Mouse (Mus musculus) embryonic facial prominence, embryonic 15.5 days (tissue): ENCODE data around the gene Igfbp6. TPM values are rescaled to one million over a fixed set of nuclear protein-coding genes. Genes with fewer than 3 reads are reported as not detected.

Source experiments
- ATAC-seq: fragments of 200-750 bp; cut with Nextera tagmentation; 2 replicates; pipeline ENCODE4 v1.8.0; 2017; ENCODE audit warnings: low read depth, moderate TSS enrichment; ENCODE audit not compliant: insufficient number of reproducible peaks, low FRiP score, low TSS enrichment
- H3K27ac ChIP-seq: fragments of 300-500 bp; sonication (generic); replicated peaks from 2 replicates; pipeline ENCODE4 v1.5.1; 2015; ENCODE audit warnings: mild to moderate bottlenecking, inconsistent platforms
- H3K27me3 ChIP-seq: fragments of 300-500 bp; sonication (generic); 2 replicates; pipeline ENCODE4 v1.6.1; 2015; ENCODE audit warnings: inconsistent platforms
- H3K36me3 ChIP-seq: fragments of 300-500 bp; sonication (generic); 2 replicates; pipeline ENCODE4 v1.6.1; 2015; ENCODE audit warnings: mild to moderate bottlenecking, inconsistent platforms
- H3K4me1 ChIP-seq: fragments of 300-500 bp; sonication (generic); 2 replicates; pipeline ENCODE4 v1.6.1; 2015; ENCODE audit warnings: inconsistent platforms
- H3K4me2 ChIP-seq: fragments of 300-500 bp; sonication (generic); replicated peaks from 2 replicates; pipeline ENCODE4 v1.6.1; 2015; ENCODE audit warnings: mild to moderate bottlenecking, inconsistent platforms
- H3K4me3 ChIP-seq: fragments of 300-500 bp; sonication (generic); replicated peaks from 2 replicates; pipeline ENCODE4 v1.5.1; 2015; ENCODE audit warnings: mild to moderate bottlenecking, inconsistent platforms
- H3K9ac ChIP-seq: fragments of 300-500 bp; sonication (generic); 2 replicates; pipeline ENCODE4 v1.6.1; 2015; ENCODE audit warnings: inconsistent platforms
- H3K9me3 ChIP-seq: fragments of 300-500 bp; sonication (generic); replicated peaks from 2 replicates; pipeline ENCODE4 v1.6.1; 2016; ENCODE audit warnings: inconsistent platforms
- whole genome bisulfite sequencing: fragments of 180-500 bp; shearing (Covaris S2); methylation state at CpG from one replicate; pipeline ENCODE4 v1.1.7; 2015; 5-methylcytosine and 5-hydroxymethylcytosine counted together
- polyA plus RNA-seq: library from polyadenylated mRNA; unstranded; fragments of >200 nt; fragmentation: Nextera tagmentation; extraction: Ambion mirVana; gene quantifications from 2 replicates; pipeline ENCODE4 v1.2.1, GENCODE M21; 2015

Igfbp6 gene
- polyA plus RNA-seq, 1 experiment from 2014 or later = 8.3 TPM

DNA sequence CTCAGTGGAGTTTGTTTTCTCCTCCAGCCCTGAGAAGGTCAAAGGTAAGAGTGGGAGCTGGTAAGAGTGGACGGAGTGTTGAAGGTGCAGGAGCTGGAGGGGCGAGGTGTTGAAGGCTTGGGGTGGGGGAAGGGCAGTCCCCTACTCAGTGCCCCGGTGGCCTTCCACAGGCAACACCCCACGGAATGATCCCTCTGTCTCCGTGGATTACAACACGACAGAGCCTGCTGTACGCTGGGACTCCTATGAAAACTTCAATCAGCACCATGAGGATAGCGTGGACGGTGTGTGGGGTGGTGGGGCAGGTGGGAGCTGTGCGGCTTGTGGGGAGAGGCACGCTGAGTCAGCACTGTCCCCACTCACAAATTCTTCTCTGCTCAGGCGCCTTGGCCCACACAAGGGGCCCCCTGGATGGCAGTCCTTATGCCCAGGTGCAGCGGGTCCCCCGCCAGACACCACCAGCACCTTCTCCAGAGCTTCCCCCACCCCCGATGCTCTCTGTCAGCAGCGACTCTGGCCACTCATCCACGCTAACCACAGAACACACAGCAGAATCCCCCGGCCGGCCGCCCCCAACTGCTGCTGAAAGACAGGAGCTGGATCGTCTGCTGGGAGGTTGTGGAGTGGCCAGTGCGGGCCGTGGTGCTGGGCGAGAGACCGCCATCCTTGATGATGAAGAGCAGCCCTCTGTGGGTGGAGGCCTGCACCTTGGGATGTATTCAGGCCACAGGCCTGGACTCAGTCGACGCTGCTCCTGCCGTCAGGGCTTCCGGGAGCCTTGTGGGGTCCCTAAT lies 33.3 kb upstream of the Igfbp6 start:
- no peak overlapping the region for H3K4me3 ChIP-seq
- no peaks in the 10 kb centered on the region for H3K27me3 ChIP-seq
- no peak for ATAC-seq
- no peaks in the 10 kb centered on the region for H3K9me3 ChIP-seq
- peaks cover 43% of the 10 kb centered on the region for H3K4me1 ChIP-seq
- H3K4me2 ChIP-seq = no peak overlapping the region
- no peak overlapping the region for H3K9ac ChIP-seq
- 81% methylated on average over 29 of the region's 29 CpGs for WGBS
- no peak overlapping the region for H3K27ac ChIP-seq
- peaks cover 96% of the 10 kb centered on the region for H3K36me3 ChIP-seq

DNA sequence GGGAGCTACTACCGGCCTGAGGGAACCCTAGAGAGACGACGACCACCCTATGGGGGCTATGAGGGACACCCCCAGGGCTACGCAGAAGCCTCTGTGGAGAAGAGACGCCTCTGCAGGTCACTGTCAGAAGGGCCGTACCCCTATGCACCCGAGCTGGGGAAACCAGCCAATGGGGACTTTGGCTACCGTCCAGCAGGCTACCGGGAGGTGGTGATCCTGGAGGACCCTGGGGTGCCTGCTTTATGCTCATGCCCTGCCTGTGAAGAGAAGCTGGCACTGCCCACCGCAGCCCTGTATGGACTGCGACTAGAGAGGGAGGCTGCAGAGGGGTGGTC lies 32.7 kb upstream of the Igfbp6 start:
- Histone ChIP-seq H3K27me3 (no peaks in the 10 kb centered on the region), H3K9me3 (no peaks in the 10 kb centered on the region), H3K36me3 (peaks cover 97% of the 10 kb centered on the region), H3K4me2 (no peak overlapping the region), H3K9ac (no peak overlapping the region), H3K4me1 (peaks cover 42% of the 10 kb centered on the region), H3K4me3 (no peak overlapping the region), H3K27ac (no peak overlapping the region)
- 79% methylated on average over 11 of the region's 11 CpGs for WGBS
- ATAC-seq = no peak

DNA sequence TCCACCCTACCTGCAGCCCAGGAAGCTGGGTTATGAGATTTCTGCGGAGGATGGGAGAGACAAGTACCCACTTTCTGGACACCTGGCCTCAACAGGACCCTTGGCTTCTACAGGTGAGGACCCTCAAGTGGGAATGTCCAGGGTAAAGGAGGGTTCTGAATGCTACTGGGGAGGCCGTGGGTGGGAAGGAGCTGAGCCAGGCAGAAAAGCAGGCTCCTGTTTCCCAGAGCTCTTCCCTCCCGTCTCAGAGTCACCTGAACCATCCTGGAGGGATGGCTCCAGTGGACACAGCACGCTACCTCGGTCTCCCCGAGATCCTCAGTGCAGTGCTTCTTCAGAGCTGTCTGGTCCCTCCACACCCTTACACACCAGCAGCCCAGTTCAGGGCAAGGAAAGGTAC lies 32.0 kb upstream of the Igfbp6 start:
- no peaks in the 10 kb centered on the region for H3K9me3 ChIP-seq
- H3K4me2 ChIP-seq = no peak overlapping the region
- H3K4me1 ChIP-seq = peaks cover 42% of the 10 kb centered on the region
- no peak for ATAC-seq
- WGBS = 90% methylated on average over 6 of the region's 6 CpGs
- H3K36me3 ChIP-seq = peaks cover 97% of the 10 kb centered on the region
- no peak overlapping the region for H3K4me3 ChIP-seq
- H3K9ac ChIP-seq = no peak overlapping the region
- H3K27me3 ChIP-seq = no peaks in the 10 kb centered on the region
- no peak overlapping the region for H3K27ac ChIP-seq

DNA sequence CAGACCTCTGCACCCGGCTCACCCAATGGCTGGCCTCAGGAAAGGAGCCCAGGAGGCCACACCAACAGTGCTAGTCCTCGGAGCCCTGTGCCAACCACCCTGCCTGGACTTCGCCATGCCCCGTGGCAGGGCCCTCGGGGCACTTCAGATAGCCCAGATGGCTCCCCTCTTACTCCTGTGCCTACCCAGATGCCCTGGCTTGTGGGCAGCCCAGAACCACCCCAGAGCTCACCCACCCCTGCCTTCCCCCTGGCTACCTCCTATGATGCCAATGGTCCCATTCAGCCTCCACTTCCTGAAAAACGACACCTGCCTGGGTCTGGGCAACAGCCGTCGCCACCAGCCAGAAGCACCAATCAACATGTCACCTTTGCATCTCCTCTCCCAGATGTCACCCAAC lies 31.3 kb upstream of the Igfbp6 start:
- Histone ChIP-seq H3K36me3 (peaks cover 98% of the 10 kb centered on the region), H3K4me3 (no peak overlapping the region), H3K9ac (no peak overlapping the region), H3K27ac (no peak overlapping the region), H3K4me2 (no peak overlapping the region), H3K4me1 (peaks cover 43% of the 10 kb centered on the region), H3K27me3 (no peaks in the 10 kb centered on the region), H3K9me3 (no peaks in the 10 kb centered on the region)
- WGBS = 74% methylated on average over 8 of the region's 8 CpGs
- ATAC-seq = no peak

DNA sequence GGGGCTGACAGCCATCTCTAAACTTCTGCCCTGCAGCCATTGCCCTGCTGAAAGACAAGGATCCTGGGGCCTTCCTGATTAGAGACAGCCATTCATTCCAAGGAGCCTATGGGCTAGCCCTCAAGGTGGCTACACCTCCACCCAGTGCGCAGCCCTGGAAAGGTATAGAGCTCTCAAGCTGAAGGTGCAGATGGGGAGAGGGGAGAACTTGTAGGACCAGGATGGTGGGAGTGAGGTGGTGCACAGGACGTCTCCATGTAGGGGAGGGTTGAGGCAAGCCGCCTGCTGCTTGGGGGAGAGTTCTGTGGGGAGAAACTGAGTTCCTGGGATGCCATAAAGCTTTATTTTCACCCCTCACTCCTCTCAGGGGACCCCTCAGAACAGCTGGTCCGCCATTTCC lies 30.5 kb upstream of the Igfbp6 start:
- H3K27ac ChIP-seq = no peak overlapping the region
- 75% methylated on average over 4 of the region's 4 CpGs for WGBS
- H3K9ac ChIP-seq = no peak overlapping the region
- no peaks in the 10 kb centered on the region for H3K27me3 ChIP-seq
- H3K36me3 ChIP-seq = peaks cover 97% of the 10 kb centered on the region
- H3K4me1 ChIP-seq = peaks cover 42% of the 10 kb centered on the region
- H3K9me3 ChIP-seq = no peaks in the 10 kb centered on the region
- ATAC-seq = no peak
- no peak overlapping the region for H3K4me2 ChIP-seq
- no peak overlapping the region for H3K4me3 ChIP-seq

DNA sequence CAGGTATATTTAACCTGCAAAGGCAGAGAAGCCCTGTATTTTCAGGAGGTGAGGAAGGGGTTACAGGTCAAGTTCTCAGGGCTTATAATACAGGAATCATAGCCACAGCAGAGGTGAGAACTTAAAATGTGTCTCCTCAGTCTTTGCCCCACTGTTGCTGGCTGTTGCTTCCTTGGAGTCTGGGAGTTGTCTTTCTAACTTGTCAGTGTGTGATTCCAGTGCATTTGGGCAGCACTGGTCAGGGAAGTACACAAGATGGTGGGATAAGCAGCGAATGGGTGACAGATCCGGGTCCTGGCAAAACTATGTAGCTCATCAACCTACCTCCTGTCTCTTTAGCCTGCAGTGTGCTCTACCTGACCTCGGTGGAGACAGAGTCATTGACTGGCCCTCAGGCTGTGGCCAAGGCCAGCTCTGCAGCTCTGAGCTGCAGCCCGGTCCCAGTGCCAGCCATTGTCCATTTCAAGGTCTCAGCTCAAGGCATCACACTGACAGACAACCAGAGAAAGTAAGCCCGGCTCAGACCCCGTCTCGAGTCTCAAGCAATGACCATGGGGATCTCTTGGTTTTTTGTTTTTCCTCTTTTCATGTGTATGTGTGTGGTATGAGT lies 29.4 kb upstream of the Igfbp6 start:
- Histone ChIP-seq H3K36me3 (peaks cover 90% of the 10 kb centered on the region), H3K4me3 (no peak overlapping the region), H3K27me3 (no peaks in the 10 kb centered on the region), H3K4me2 (no peak overlapping the region), H3K4me1 (peaks cover 37% of the 10 kb centered on the region), H3K27ac (no peak overlapping the region), H3K9ac (no peak overlapping the region), H3K9me3 (no peaks in the 10 kb centered on the region)
- WGBS = 83% methylated on average over 7 of the region's 7 CpGs
- ATAC-seq = no peak

DNA sequence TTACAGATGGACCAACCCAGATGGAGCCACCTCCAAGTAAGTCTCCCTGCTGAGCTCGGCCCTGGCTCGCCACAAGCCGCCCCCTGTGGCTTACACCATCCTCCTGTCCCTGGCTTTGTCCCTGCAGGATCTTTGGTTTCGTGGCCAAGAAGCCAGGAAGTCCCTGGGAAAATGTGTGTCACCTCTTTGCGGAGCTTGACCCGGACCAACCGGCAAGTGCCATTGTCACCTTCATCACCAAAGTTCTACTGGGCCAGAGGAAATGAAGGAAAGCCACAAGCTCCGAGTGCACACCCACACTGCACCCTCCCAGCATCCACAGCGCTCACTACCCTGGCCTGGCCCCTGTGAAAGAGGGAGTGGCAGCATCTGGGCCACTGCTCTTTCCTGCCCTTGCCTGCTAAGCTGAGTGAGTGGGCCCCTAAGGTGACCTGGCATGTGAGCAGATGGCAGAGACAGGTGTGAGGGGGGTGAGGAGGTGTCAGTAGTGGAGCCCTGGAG lies 28.4 kb upstream of the Igfbp6 start:
- Histone ChIP-seq H3K4me3 (no peak overlapping the region), H3K27me3 (no peaks in the 10 kb centered on the region), H3K9ac (no peak overlapping the region), H3K4me1 (peaks cover 47% of the 10 kb centered on the region), H3K4me2 (no peak overlapping the region), H3K36me3 (peaks cover 83% of the 10 kb centered on the region), H3K9me3 (no peaks in the 10 kb centered on the region), H3K27ac (peak overlapping the region; percentile 60)
- no peak for ATAC-seq
- 74% methylated on average over 9 of the region's 9 CpGs for WGBS

DNA sequence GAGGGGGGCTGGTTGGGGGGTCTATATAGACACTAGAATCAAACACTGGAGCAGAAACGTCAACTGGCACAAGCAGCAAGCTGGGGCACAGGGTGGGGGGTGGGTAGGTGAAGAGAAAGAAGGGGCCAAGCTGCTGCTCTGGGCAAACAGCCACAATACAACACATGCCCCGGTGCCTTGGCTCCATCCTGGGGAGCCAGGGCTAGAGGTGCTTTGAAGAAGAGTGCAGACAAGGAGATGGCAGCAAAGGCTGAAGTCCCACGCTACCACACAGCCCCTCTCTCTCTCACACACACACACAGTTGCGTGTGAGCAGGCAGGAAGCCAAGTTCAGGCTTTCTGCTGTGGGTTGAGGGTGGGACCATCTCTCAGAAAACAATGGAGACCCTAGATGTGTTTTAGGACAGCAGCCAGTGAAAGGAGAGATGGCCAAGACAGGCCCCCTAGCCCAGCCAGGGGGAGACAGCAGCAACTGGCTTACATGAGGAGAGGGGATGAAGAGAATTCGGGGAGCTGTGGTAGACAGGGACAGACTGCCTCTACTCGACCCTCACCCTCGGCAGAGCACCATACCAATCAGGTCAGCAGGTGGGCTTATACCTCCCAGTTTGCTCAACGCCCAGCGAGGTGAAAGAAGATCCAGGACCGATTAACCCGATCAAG lies 27.3 kb upstream of the Igfbp6 start:
- 0 out of 2 replicates have a peak, but pooled peaks have one; percentile 37 for ATAC-seq
- Histone ChIP-seq H3K27me3 (no peaks in the 10 kb centered on the region), H3K4me3 (no peak overlapping the region), H3K9me3 (no peaks in the 10 kb centered on the region), H3K4me1 (peaks cover 54% of the 10 kb centered on the region), H3K9ac (no peak overlapping the region), H3K36me3 (peaks cover 79% of the 10 kb centered on the region), H3K4me2 (no peak overlapping the region), H3K27ac (peak overlapping the region; percentile 60)
- 57% methylated on average over 11 of the region's 11 CpGs for WGBS

DNA sequence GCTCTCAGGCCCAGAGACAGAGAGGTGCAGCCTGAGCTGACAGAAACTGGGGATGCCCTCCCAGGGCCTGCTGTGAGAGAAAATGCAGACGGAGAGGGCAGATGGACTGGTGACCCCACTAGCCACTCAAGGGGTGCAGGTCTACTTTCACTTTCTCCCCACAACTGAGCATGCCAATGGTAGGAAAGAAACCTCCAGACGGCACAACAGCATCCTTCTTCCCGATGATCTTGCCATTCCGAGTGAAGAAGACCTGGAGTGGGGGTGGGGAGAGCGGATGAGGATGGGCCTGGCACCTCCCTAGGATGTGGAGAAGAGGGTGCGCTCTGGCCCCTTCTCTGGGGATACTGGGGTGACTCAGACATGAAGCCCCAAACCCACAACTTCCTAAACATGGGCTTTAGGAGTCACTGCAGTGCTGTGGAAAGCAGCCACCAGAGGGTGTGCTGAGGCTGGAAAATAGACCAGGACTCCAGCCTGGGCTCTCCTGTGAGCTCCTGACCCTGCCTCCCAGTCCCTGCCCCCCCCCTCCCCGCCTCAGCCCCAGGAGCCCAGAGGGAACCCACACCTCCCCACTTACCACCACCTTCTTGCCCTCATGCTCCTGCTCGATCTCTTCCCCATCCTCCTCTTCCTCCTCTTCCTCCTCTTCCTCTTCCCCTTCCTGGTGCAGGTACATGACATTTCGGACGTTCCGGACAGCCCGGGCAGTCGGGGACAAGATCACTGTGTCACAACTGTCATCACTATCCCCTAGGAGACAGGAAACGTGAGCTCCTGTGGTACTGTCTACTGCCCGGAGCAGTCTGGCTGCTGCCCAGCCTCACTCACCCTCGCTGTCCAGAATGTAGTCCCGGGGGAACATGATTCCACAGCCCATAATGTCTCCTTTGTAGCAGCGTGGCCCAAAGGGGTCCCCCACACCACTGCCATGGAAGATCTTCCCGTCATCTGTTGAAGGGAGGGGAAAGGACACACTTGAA lies 26.4 kb upstream of the Igfbp6 start:
- ATAC-seq = 0 out of 2 replicates have a peak, but pooled peaks have one; percentile 18
- Histone ChIP-seq H3K4me2 (no peak overlapping the region), H3K9ac (no peak overlapping the region), H3K27ac (peak overlapping the region; percentile 60), H3K4me3 (no peak overlapping the region), H3K4me1 (peaks cover 57% of the 10 kb centered on the region), H3K9me3 (no peaks in the 10 kb centered on the region), H3K27me3 (no peaks in the 10 kb centered on the region), H3K36me3 (peaks cover 72% of the 10 kb centered on the region)
- WGBS = 58% methylated on average over 19 of the region's 19 CpGs

DNA sequence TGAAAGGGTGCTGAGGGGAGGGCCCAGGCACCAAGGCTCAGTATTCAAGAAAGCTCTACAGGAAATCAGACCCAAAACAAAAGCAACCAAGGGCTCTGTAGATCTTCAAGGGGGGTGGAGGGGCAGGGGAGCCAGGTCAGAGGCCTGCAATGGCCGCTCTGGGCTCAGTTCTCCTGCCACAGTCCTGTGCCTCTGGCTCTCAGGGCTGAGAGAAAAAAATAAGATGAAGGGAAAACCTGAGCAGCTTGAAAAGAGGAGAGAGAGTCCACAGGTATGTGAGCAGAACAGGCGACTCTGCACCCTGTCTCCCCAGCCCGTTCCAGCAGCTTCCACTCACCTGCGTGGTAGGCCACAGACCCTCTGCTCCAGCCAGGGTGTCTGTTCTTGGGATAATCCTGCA lies 25.6 kb upstream of the Igfbp6 start:
- Histone ChIP-seq H3K27ac (no peak overlapping the region; the same call in 1 of the 2 replicates), H3K4me1 (peaks cover 56% of the 10 kb centered on the region), H3K9ac (no peak overlapping the region), H3K27me3 (no peaks in the 10 kb centered on the region), H3K36me3 (peaks cover 68% of the 10 kb centered on the region), H3K9me3 (no peaks in the 10 kb centered on the region), H3K4me2 (no peak overlapping the region), H3K4me3 (no peak overlapping the region)
- ATAC-seq = no peak
- WGBS = 85% methylated on average over 4 of the region's 4 CpGs
